Mouse (Mus musculus): ENCODE measurements around the gene Ppp1r9a. TPM values are rescaled to one million over a fixed set of nuclear protein-coding genes. Genes with fewer than 3 reads are reported as not detected.

Gene Ppp1r9a
- polyA plus RNA-seq, 1 experiment: 0.04 TPM

DNA sequence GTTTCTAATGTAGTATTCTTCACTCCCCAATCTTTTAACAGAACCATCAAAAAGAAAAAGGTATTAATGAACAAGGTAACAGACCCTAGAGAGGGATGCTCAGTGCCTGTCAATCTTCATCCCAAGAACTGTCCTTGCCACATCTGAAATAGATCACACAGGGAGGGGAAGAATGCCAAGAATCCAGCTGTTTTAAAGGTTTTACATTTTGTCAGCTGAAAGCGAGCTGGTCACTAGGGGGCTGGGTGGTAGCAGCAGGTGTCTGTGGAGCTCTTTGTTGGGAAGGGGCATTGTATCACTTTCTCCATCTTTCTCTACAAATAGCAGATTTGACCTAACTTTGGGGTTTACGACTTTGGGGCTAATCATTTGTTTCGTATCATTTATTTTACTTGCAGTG, 194.6 kb downstream of the Ppp1r9a start:
- H3K79me2 ChIP-seq (ENCODE audit: control insufficient read depth, insufficient read depth): no peaks in the 10 kb centered on the region
- no peak overlapping the region for H3ac ChIP-seq (ENCODE audit: control insufficient read depth, insufficient read length, low read depth)
- H3K4me3 ChIP-seq (ENCODE audit: insufficient read depth, poor library complexity, severe bottlenecking): no peak overlapping the region
- TF ChIP-seq FOSL1 (IDR thresholded peaks at IDR 0.05; ENCODE audit: insufficient read depth, low read length, poor library complexity, severe bottlenecking) (no peak), USF1 (IDR thresholded peaks at IDR 0.05; ENCODE audit: low read depth) (no peak), MAX (IDR thresholded peaks at IDR 0.05) (no peak), MYOD1 (IDR thresholded peaks at IDR 0.05; ENCODE audit: control insufficient read depth, insufficient read length, low read depth) (no peak), MYOG (IDR thresholded peaks at IDR 0.05; ENCODE audit: control insufficient read depth, extremely low read depth, insufficient read length) (no peak), CTCF (IDR thresholded peaks at IDR 0.05; ENCODE audit: control insufficient read depth, insufficient read depth, insufficient read length) (no peak), CEBPB (IDR thresholded peaks at IDR 0.05; ENCODE audit: low read depth) (no peak)
- H3K27me3 ChIP-seq (ENCODE audit: control insufficient read depth, insufficient read depth, insufficient read length): no peaks in the 10 kb centered on the region
- no peaks in the 10 kb centered on the region for H3K79me3 ChIP-seq (ENCODE audit: low read depth)
- H3K36me3 ChIP-seq (ENCODE audit: control insufficient read depth, insufficient read depth): no peaks in the 10 kb centered on the region

- no peak overlapping the region for H3K4me3 ChIP-seq (ENCODE audit: insufficient read depth, poor library complexity, severe bottlenecking)
- TF ChIP-seq MYOG (IDR thresholded peaks at IDR 0.05; ENCODE audit: control insufficient read depth, extremely low read depth, insufficient read length): no peak
- TF ChIP-seq MYOD1 (IDR thresholded peaks at IDR 0.05; ENCODE audit: control insufficient read depth, insufficient read length, low read depth): no peak
- TF ChIP-seq FOSL1 (IDR thresholded peaks at IDR 0.05; ENCODE audit: insufficient read depth, low read length, poor library complexity, severe bottlenecking): no peak
- no peak for TF ChIP-seq MAX (IDR thresholded peaks at IDR 0.05)
- no peak for TF ChIP-seq CTCF (IDR thresholded peaks at IDR 0.05; ENCODE audit: control insufficient read depth, insufficient read depth, insufficient read length)
- no peak for TF ChIP-seq USF1 (IDR thresholded peaks at IDR 0.05; ENCODE audit: low read depth)
- no peak for TF ChIP-seq CEBPB (IDR thresholded peaks at IDR 0.05; ENCODE audit: low read depth)
- no peaks in the 10 kb centered on the region for H3K36me3 ChIP-seq (ENCODE audit: control insufficient read depth, insufficient read depth)
- no peak overlapping the region for H3ac ChIP-seq (ENCODE audit: control insufficient read depth, insufficient read length, low read depth)
- H3K79me3 ChIP-seq (ENCODE audit: low read depth): no peaks in the 10 kb centered on the region
- no peaks in the 10 kb centered on the region for H3K79me2 ChIP-seq (ENCODE audit: control insufficient read depth, insufficient read depth)
- no peaks in the 10 kb centered on the region for H3K27me3 ChIP-seq (ENCODE audit: control insufficient read depth, insufficient read depth, insufficient read length)
Measured at GRCm38 (mm10) chr6:5099282-5099681, 196.6 kb downstream of the Ppp1r9a start.

DNA sequence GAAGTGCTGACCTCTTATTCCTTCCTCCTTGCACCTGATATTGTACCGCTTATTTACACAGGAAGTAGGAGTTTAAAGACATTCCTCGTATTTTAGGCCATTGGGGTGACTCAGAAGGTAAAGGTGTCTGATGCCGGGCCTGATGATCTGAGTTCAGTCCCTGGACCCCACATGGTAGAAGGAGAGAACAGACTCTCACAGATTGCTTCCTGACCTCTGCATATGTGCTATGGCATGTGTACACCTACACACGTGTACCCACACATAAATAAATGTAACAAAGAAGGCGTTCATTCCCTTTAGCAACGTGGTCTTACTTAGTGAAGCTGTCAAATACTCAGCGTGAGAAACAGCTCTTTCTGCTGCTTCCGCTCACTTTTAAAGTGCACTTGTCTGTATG, 197.1 kb downstream of the Ppp1r9a start:
- H3K27me3 ChIP-seq (ENCODE audit: control insufficient read depth, insufficient read depth, insufficient read length): no peaks in the 10 kb centered on the region
- H3ac ChIP-seq (ENCODE audit: control insufficient read depth, insufficient read length, low read depth): no peak overlapping the region
- TF ChIP-seq MYOD1 (IDR thresholded peaks at IDR 0.05; ENCODE audit: control insufficient read depth, insufficient read length, low read depth): no peak
- no peak for TF ChIP-seq CTCF (IDR thresholded peaks at IDR 0.05; ENCODE audit: control insufficient read depth, insufficient read depth, insufficient read length)
- no peak for TF ChIP-seq USF1 (IDR thresholded peaks at IDR 0.05; ENCODE audit: low read depth)
- TF ChIP-seq MYOG (IDR thresholded peaks at IDR 0.05; ENCODE audit: control insufficient read depth, extremely low read depth, insufficient read length): no peak
- no peak for TF ChIP-seq FOSL1 (IDR thresholded peaks at IDR 0.05; ENCODE audit: insufficient read depth, low read length, poor library complexity, severe bottlenecking)
- TF ChIP-seq CEBPB (IDR thresholded peaks at IDR 0.05; ENCODE audit: low read depth): no peak
- no peak for TF ChIP-seq MAX (IDR thresholded peaks at IDR 0.05)
- H3K36me3 ChIP-seq (ENCODE audit: control insufficient read depth, insufficient read depth): no peaks in the 10 kb centered on the region
- no peak overlapping the region for H3K4me3 ChIP-seq (ENCODE audit: insufficient read depth, poor library complexity, severe bottlenecking)
- no peaks in the 10 kb centered on the region for H3K79me2 ChIP-seq (ENCODE audit: control insufficient read depth, insufficient read depth)
- H3K79me3 ChIP-seq (ENCODE audit: low read depth): no peaks in the 10 kb centered on the region

DNA sequence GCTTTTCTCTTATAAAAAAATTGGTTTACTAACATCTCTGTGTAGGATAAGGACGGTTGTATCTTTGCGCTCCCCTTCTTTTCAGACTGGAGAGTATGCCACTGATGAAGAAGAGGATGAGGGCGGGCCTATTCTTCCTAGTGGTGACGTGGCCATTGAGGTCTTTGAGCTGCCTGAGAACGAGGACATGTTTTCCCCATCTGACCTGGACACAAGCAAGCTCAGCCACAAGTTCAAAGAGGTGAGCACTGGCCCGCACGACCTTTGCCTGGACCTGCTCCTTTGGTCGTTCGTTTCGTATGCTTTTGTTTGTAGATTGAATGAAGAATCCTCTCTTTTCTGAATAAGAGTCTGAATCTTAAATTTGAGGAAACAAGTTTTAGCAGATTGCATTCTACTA, 197.6 kb downstream of the Ppp1r9a start:
- Histone ChIP-seq H3K36me3 (ENCODE audit: control insufficient read depth, insufficient read depth) (no peaks in the 10 kb centered on the region), H3K79me2 (ENCODE audit: control insufficient read depth, insufficient read depth) (no peaks in the 10 kb centered on the region), H3K4me3 (ENCODE audit: insufficient read depth, poor library complexity, severe bottlenecking) (no peak overlapping the region), H3K79me3 (ENCODE audit: low read depth) (no peaks in the 10 kb centered on the region), H3ac (ENCODE audit: control insufficient read depth, insufficient read length, low read depth) (no peak overlapping the region), H3K27me3 (ENCODE audit: control insufficient read depth, insufficient read depth, insufficient read length) (no peaks in the 10 kb centered on the region)
- TF ChIP-seq MYOD1 (IDR thresholded peaks at IDR 0.05; ENCODE audit: control insufficient read depth, insufficient read length, low read depth): no peak
- no peak for TF ChIP-seq MAX (IDR thresholded peaks at IDR 0.05)
- TF ChIP-seq CTCF (IDR thresholded peaks at IDR 0.05; ENCODE audit: control insufficient read depth, insufficient read depth, insufficient read length): no peak
- TF ChIP-seq FOSL1 (IDR thresholded peaks at IDR 0.05; ENCODE audit: insufficient read depth, low read length, poor library complexity, severe bottlenecking): no peak
- no peak for TF ChIP-seq MYOG (IDR thresholded peaks at IDR 0.05; ENCODE audit: control insufficient read depth, extremely low read depth, insufficient read length)
- TF ChIP-seq USF1 (IDR thresholded peaks at IDR 0.05; ENCODE audit: low read depth): no peak
- TF ChIP-seq CEBPB (IDR thresholded peaks at IDR 0.05; ENCODE audit: low read depth): no peak

DNA sequence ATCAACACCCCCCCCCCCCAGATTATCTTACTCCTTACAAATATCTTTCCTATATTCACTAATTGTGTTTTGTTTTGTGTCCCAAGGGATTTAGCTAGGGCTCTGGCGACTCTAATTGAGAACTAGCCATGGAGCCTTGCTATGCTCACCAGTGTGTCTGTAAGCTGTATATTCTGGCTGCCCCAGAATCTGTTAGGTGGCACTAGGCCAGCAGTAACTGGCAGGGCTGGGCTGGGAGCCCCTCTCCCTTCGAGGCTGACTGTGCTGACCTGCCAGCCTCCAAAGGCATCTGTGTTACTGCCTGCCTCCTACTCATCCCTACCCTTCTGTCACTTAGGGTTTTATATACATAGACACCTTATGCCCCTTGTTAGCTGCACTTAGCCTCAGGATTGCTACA, 200.0 kb downstream of the Ppp1r9a start:
- Histone ChIP-seq H3K79me2 (ENCODE audit: control insufficient read depth, insufficient read depth) (no peaks in the 10 kb centered on the region), H3K36me3 (ENCODE audit: control insufficient read depth, insufficient read depth) (no peaks in the 10 kb centered on the region), H3ac (ENCODE audit: control insufficient read depth, insufficient read length, low read depth) (no peak overlapping the region), H3K4me3 (ENCODE audit: insufficient read depth, poor library complexity, severe bottlenecking) (no peak overlapping the region), H3K27me3 (ENCODE audit: control insufficient read depth, insufficient read depth, insufficient read length) (no peaks in the 10 kb centered on the region), H3K79me3 (ENCODE audit: low read depth) (no peaks in the 10 kb centered on the region)
- no peak for TF ChIP-seq USF1 (IDR thresholded peaks at IDR 0.05; ENCODE audit: low read depth)
- no peak for TF ChIP-seq MAX (IDR thresholded peaks at IDR 0.05)
- TF ChIP-seq MYOG (IDR thresholded peaks at IDR 0.05; ENCODE audit: control insufficient read depth, extremely low read depth, insufficient read length): no peak
- TF ChIP-seq MYOD1 (IDR thresholded peaks at IDR 0.05; ENCODE audit: control insufficient read depth, insufficient read length, low read depth): no peak
- TF ChIP-seq CEBPB (IDR thresholded peaks at IDR 0.05; ENCODE audit: low read depth): no peak
- TF ChIP-seq FOSL1 (IDR thresholded peaks at IDR 0.05; ENCODE audit: insufficient read depth, low read length, poor library complexity, severe bottlenecking): no peak
- TF ChIP-seq CTCF (IDR thresholded peaks at IDR 0.05; ENCODE audit: control insufficient read depth, insufficient read depth, insufficient read length): no peak

DNA sequence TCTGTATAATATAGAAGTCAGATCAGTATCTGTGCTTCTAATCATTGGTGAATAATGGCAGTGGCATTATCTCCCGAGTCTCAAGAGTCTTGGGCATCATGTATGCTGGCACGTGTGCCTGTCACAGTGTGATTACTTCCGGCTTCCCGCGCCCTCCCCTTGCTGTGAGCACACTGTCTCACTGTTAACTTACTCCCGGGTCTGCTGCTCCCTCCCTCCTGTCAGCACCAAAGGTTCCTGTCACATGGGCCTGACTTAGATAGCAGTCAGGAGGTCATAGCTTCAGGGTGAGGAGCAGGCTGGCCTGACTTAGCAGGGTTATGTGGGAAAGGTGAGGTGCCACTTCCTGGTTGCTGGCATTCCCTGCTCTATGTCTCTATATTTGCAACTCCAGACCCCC, 201.1 kb downstream of the Ppp1r9a start:
- H3K79me2 ChIP-seq (ENCODE audit: control insufficient read depth, insufficient read depth): no peaks in the 10 kb centered on the region
- no peak overlapping the region for H3K4me3 ChIP-seq (ENCODE audit: insufficient read depth, poor library complexity, severe bottlenecking)
- TF ChIP-seq CTCF (IDR thresholded peaks at IDR 0.05; ENCODE audit: control insufficient read depth, insufficient read depth, insufficient read length) (no peak), CEBPB (IDR thresholded peaks at IDR 0.05; ENCODE audit: low read depth) (no peak), MAX (IDR thresholded peaks at IDR 0.05) (no peak), FOSL1 (IDR thresholded peaks at IDR 0.05; ENCODE audit: insufficient read depth, low read length, poor library complexity, severe bottlenecking) (no peak), MYOD1 (IDR thresholded peaks at IDR 0.05; ENCODE audit: control insufficient read depth, insufficient read length, low read depth) (no peak), MYOG (IDR thresholded peaks at IDR 0.05; ENCODE audit: control insufficient read depth, extremely low read depth, insufficient read length) (no peak), USF1 (IDR thresholded peaks at IDR 0.05; ENCODE audit: low read depth) (no peak)
- H3K79me3 ChIP-seq (ENCODE audit: low read depth): no peaks in the 10 kb centered on the region
- no peak overlapping the region for H3ac ChIP-seq (ENCODE audit: control insufficient read depth, insufficient read length, low read depth)
- H3K36me3 ChIP-seq (ENCODE audit: control insufficient read depth, insufficient read depth): no peaks in the 10 kb centered on the region
- no peaks in the 10 kb centered on the region for H3K27me3 ChIP-seq (ENCODE audit: control insufficient read depth, insufficient read depth, insufficient read length)
